Mouse (Mus musculus) heart, embryonic 14.5 days (tissue): ENCODE data around the gene Gm38392. TPM values are rescaled to one million over a fixed set of nuclear protein-coding genes. Genes with fewer than 3 reads are reported as not detected.

Source experiments
- ATAC-seq: fragments of 200-750 bp; cut with Nextera tagmentation; 2 replicates; pipeline ENCODE4 v1.8.0; 2017; ENCODE audit warnings: low read depth, moderate TSS enrichment; ENCODE audit not compliant: insufficient number of reproducible peaks, insufficient read depth, low FRiP score
- H3K27ac ChIP-seq, 2 experiments: fragments of 200-500 bp in 1 of 2; fragments of 300-500 bp in 1 of 2; sonication (generic) in 1 of 2; replicated peaks in 1 of 2; 2 replicates each; pipeline ENCODE4 v1.5.1; 2012 to 2014; ENCODE audit warnings: low read depth in 2 of 2, low read length in 2 of 2, control low read depth in 1 of 2, mild to moderate bottlenecking in 1 of 2, mixed read lengths in 1 of 2; ENCODE audit not compliant: control insufficient read depth in 1 of 2, insufficient read depth in 1 of 2
- H3K27me3 ChIP-seq: fragments of 300-500 bp; sonication (generic); 2 replicates; pipeline ENCODE4 v1.6.1; 2014; ENCODE audit warnings: mild to moderate bottlenecking, low read length, control low read depth; ENCODE audit not compliant: control insufficient read depth, insufficient read depth
- H3K36me3 ChIP-seq: fragments of 300-500 bp; sonication (generic); 2 replicates; pipeline ENCODE4 v1.6.1; 2014; ENCODE audit warnings: mild to moderate bottlenecking, control low read depth, low read length, mixed read lengths; ENCODE audit not compliant: control insufficient read depth, insufficient read depth
- H3K4me1 ChIP-seq, 2 experiments: fragments of 200-500 bp in 1 of 2; fragments of 300-500 bp in 1 of 2; sonication (generic) in 1 of 2; 2 replicates each; pipeline ENCODE4 v1.6.1; 2012 to 2014; ENCODE audit warnings: low read length in 2 of 2, control low read depth in 1 of 2, mixed read lengths in 1 of 2; ENCODE audit not compliant: control insufficient read depth in 2 of 2, insufficient read depth in 2 of 2
- H3K4me2 ChIP-seq: fragments of 300-500 bp; sonication (generic); 2 replicates; pipeline ENCODE4 v1.6.1; 2014; ENCODE audit warnings: mild to moderate bottlenecking, low read length
- H3K4me3 ChIP-seq, 2 experiments: fragments of 200-500 bp in 1 of 2; fragments of 300-500 bp in 1 of 2; sonication (generic) in 1 of 2; 2 replicates each; pipeline ENCODE4 v1.5.1; 2012 to 2014; ENCODE audit warnings: low read length in 2 of 2, mild to moderate bottlenecking in 2 of 2, control low read depth in 1 of 2, low read depth in 1 of 2, moderate library complexity in 1 of 2; ENCODE audit not compliant: control insufficient read depth in 1 of 2, insufficient read depth in 1 of 2
- H3K9ac ChIP-seq: fragments of 300-500 bp; sonication (generic); 2 replicates; pipeline ENCODE4 v1.6.1; 2014; ENCODE audit warnings: mild to moderate bottlenecking, low read length
- H3K9me3 ChIP-seq: fragments of 300-500 bp; sonication (generic); 2 replicates; pipeline ENCODE4 v1.6.1; 2016; ENCODE audit warnings: low read length, control low read depth; ENCODE audit not compliant: control insufficient read depth
- WGBS: fragments of 180-500 bp; shearing (Covaris S2); extraction: QIAGEN DNeasy Blood & Tissue Kit; methylation state at CpG from one replicate; pipeline ENCODE4 v1.1.7; 2014; 5-methylcytosine and 5-hydroxymethylcytosine counted together
- polyA plus RNA-seq: library from polyadenylated mRNA; unstranded; fragments of >200 nt; fragmentation: Nextera tagmentation; extraction: Ambion mirVana; gene quantifications from 2 replicates; pipeline ENCODE4 v1.2.1, GENCODE M21; 2014

The Gm38392 gene
- polyA plus RNA-seq, 1 experiment from 2014 or later = not detected

- H3K4me3 ChIP-seq = no peak overlapping the region
Measured at GRCm38 (mm10) chr3:88219940-88220339, 67.1 kb downstream of the Gm38392 start.

GRCm38 (mm10) chr3:88217679-88218078, 69.3 kb downstream of the Gm38392 start:
- H3K4me1 ChIP-seq = peaks cover 0 to 9% of the 10 kb centered on the region in 2 experiments; a peak in 2 of 4 replicates
- H3K4me3 ChIP-seq = no peak overlapping the region
- H3K9ac ChIP-seq = no peak overlapping the region
- no peak overlapping the region for H3K27ac ChIP-seq
- H3K36me3 ChIP-seq = no peaks in the 10 kb centered on the region
- no peaks in the 10 kb centered on the region for H3K9me3 ChIP-seq
- ATAC-seq = no peak
- peaks cover 94% of the 10 kb centered on the region for H3K27me3 ChIP-seq
- 54% methylated on average over 1 of the region's 2 CpGs for WGBS
- no peak overlapping the region for H3K4me2 ChIP-seq

More at GRCm38 (mm10) chr3:88219940-88220339, 67.1 kb downstream of the Gm38392 start:
- peaks cover 87% of the 10 kb centered on the region for H3K27me3 ChIP-seq
- peaks cover 0 to 2% of the 10 kb centered on the region in 2 experiments; a peak in 2 of 4 replicates for H3K4me1 ChIP-seq
- no peaks in the 10 kb centered on the region for H3K9me3 ChIP-seq
- no peak for ATAC-seq
- H3K4me2 ChIP-seq = no peak overlapping the region
- H3K9ac ChIP-seq = no peak overlapping the region
- no peak overlapping the region for H3K27ac ChIP-seq
- 24% methylated on average over 9 of the region's 9 CpGs for WGBS
- no peaks in the 10 kb centered on the region for H3K36me3 ChIP-seq

- H3K36me3 ChIP-seq = no peaks in the 10 kb centered on the region
- ATAC-seq = no peak
- no peak overlapping the region for H3K4me3 ChIP-seq
- H3K9me3 ChIP-seq = no peaks in the 10 kb centered on the region
- no peak overlapping the region for H3K9ac ChIP-seq
- peaks cover 0 to 9% of the 10 kb centered on the region in 2 experiments; a peak in 2 of 4 replicates for H3K4me1 ChIP-seq
- H3K27me3 ChIP-seq = peaks cover 94% of the 10 kb centered on the region
- 15% methylated on average over 7 of the region's 7 CpGs for WGBS
- no peak overlapping the region for H3K27ac ChIP-seq
- H3K4me2 ChIP-seq = peak overlapping the region; percentile 68; the same call in 1 of the 2 replicates
Measured at GRCm38 (mm10) chr3:88216534-88217326, 70.3 kb downstream of the Gm38392 start.

GRCm38 (mm10) chr3:88216116-88216515, 70.9 kb downstream of the Gm38392 start:
- H3K27me3 ChIP-seq = peaks cover 94% of the 10 kb centered on the region
- no peak overlapping the region; the same call in 1 of the 2 replicates for H3K9ac ChIP-seq
- H3K36me3 ChIP-seq = no peaks in the 10 kb centered on the region
- H3K4me1 ChIP-seq = peaks cover 0 to 9% of the 10 kb centered on the region in 2 experiments; a peak in 2 of 4 replicates
- ATAC-seq = no peak
- peak overlapping the region; percentile 20 to 37; a peak in 3 of 4 replicates for H3K4me3 ChIP-seq
- peak overlapping the region; percentile 68 for H3K4me2 ChIP-seq
- no peaks in the 10 kb centered on the region for H3K9me3 ChIP-seq
- 3% methylated on average over 6 of the region's 6 CpGs for WGBS
- no peak overlapping the region for H3K27ac ChIP-seq

- peak overlapping the region; percentile 20 to 37 for H3K4me3 ChIP-seq
- under 1% methylated on average over 23 of the region's 23 CpGs for WGBS
- no peaks in the 10 kb centered on the region for H3K9me3 ChIP-seq
- H3K4me1 ChIP-seq = peaks cover 0 to 9% of the 10 kb centered on the region in 2 experiments; a peak in 2 of 4 replicates
- peak overlapping the region; percentile 68 for H3K4me2 ChIP-seq
- peak overlapping the region; percentile 28; the same call in 1 of the 2 replicates for H3K9ac ChIP-seq
- peaks cover 98% of the 10 kb centered on the region for H3K27me3 ChIP-seq
- H3K36me3 ChIP-seq = no peaks in the 10 kb centered on the region
- no peak overlapping the region for H3K27ac ChIP-seq
- no peak for ATAC-seq
Measured at GRCm38 (mm10) chr3:88215553-88216004, 71.4 kb downstream of the Gm38392 start.

GRCm38 (mm10) chr3:88214971-88215552, 71.9 kb downstream of the Gm38392 start:
- WGBS = 1% methylated on average over 48 of the region's 48 CpGs
- Histone ChIP-seq H3K9me3 (no peaks in the 10 kb centered on the region), H3K4me1 (peaks cover 0 to 9% of the 10 kb centered on the region in 2 experiments; a peak in 2 of 4 replicates), H3K27ac (no peak overlapping the region), H3K27me3 (peaks cover 98% of the 10 kb centered on the region), H3K4me2 (peak overlapping the region; percentile 68), H3K36me3 (no peaks in the 10 kb centered on the region), H3K4me3 (peak overlapping the region; percentile 20 to 37), H3K9ac (no peak overlapping the region)
- no peak for ATAC-seq

GRCm38 (mm10) chr3:88214197-88214938, 72.6 kb downstream of the Gm38392 start:
- Histone ChIP-seq H3K9ac (no peak overlapping the region), H3K27ac (no peak overlapping the region), H3K36me3 (no peaks in the 10 kb centered on the region), H3K27me3 (peaks cover 98% of the 10 kb centered on the region), H3K4me2 (peak overlapping the region; percentile 68), H3K4me3 (peak overlapping the region in 1 of 2 experiments; percentile 37; a peak in 2 of 4 replicates), H3K4me1 (peaks cover 0 to 9% of the 10 kb centered on the region in 2 experiments; a peak in 2 of 4 replicates), H3K9me3 (no peaks in the 10 kb centered on the region)
- no peak for ATAC-seq
- WGBS = 1% methylated on average over 41 of the region's 42 CpGs
